Mouse (Mus musculus) liver, embryonic 11.5 days (tissue): ENCODE measurements around the gene Wwox. TPM values are rescaled to one million over a fixed set of nuclear protein-coding genes. Genes with fewer than 3 reads are reported as not detected.

Experiments
- ATAC-seq: fragments of 200-750 bp; cut with Nextera tagmentation; replicated peaks from 2 replicates; pipeline ENCODE4 v1.8.0; 2017; ENCODE audit warnings: moderate number of reproducible peaks, mild to moderate bottlenecking, moderate TSS enrichment, moderate library complexity; ENCODE audit not compliant: low FRiP score
- DNase-seq: peaks from one replicate; pipeline ENCODE4 v3.0.0-alpha.2; 2017; ENCODE audit warnings: low spot score
- H3K27ac ChIP-seq: fragments of 300-500 bp; sonication (generic); 2 replicates; pipeline ENCODE4 v1.5.1; 2014; ENCODE audit warnings: mild to moderate bottlenecking, low read depth, low read length, control low read depth
- H3K27me3 ChIP-seq: fragments of 300-500 bp; sonication (generic); replicated peaks from 2 replicates; pipeline ENCODE4 v1.6.1; 2014; ENCODE audit warnings: low read length, mixed read lengths; ENCODE audit not compliant: control insufficient read depth, insufficient read depth
- H3K36me3 ChIP-seq: fragments of 300-500 bp; sonication (generic); 2 replicates; pipeline ENCODE4 v1.6.1; 2014; ENCODE audit warnings: mild to moderate bottlenecking, low read length, moderate library complexity, mixed read lengths; ENCODE audit not compliant: control insufficient read depth, insufficient read depth
- H3K4me1 ChIP-seq: fragments of 300-500 bp; sonication (generic); replicated peaks from 2 replicates; pipeline ENCODE4 v1.6.1; 2014; ENCODE audit warnings: low read length, mixed read lengths; ENCODE audit not compliant: control insufficient read depth, insufficient read depth
- H3K4me2 ChIP-seq: fragments of 300-500 bp; sonication (generic); 2 replicates; pipeline ENCODE4 v1.6.1; 2014; ENCODE audit warnings: mild to moderate bottlenecking, control low read depth, moderate library complexity
- H3K4me3 ChIP-seq: fragments of 300-500 bp; sonication (generic); 2 replicates; pipeline ENCODE4 v1.5.1; 2014; ENCODE audit warnings: low read depth, low read length, control low read depth
- H3K9ac ChIP-seq: fragments of 300-500 bp; sonication (generic); 2 replicates; pipeline ENCODE4 v1.6.1; 2014; ENCODE audit warnings: low read depth, low read length, control low read depth
- H3K9me3 ChIP-seq: fragments of 300-500 bp; sonication (generic); 2 replicates; pipeline ENCODE4 v1.6.1; 2016; ENCODE audit warnings: low read length, inconsistent platforms, mixed read lengths; ENCODE audit not compliant: control insufficient read depth
- WGBS: fragments of 180-500 bp; shearing (Covaris S2); extraction: QIAGEN DNeasy Blood & Tissue Kit; methylation state at CpG from one replicate; pipeline ENCODE4 v1.1.7; 2014; 5-methylcytosine and 5-hydroxymethylcytosine counted together
- polyA plus RNA-seq: library from polyadenylated mRNA; unstranded; fragments of >200 nt; fragmentation: Nextera tagmentation; extraction: Ambion mirVana; gene quantifications from 2 replicates; pipeline ENCODE4 v1.2.1, GENCODE M21; 2014

The Wwox gene
- polyA plus RNA-seq = 7.3 and 9.1 TPM in 2 replicates

- peak within 1 kb of the TSS; percentile 82 for H3K4me3 ChIP-seq
- ATAC-seq (peak; percentile 93), DNase-seq (peak; percentile 99)
- H3K4me2 ChIP-seq = peak within 1 kb of the TSS; percentile 88
- peak within 1 kb of the TSS; percentile 88 for H3K9ac ChIP-seq
- H3K27me3 ChIP-seq = no peaks in the 10 kb centered on the region
- under 1% methylated on average over 54 of the region's 54 CpGs for WGBS
- peaks cover 6% of the 10 kb centered on the region for H3K4me1 ChIP-seq
- H3K36me3 ChIP-seq = no peaks in the 10 kb centered on the region
- H3K9me3 ChIP-seq = no peaks in the 10 kb centered on the region
- peak within 1 kb of the TSS; percentile 79 for H3K27ac ChIP-seq
Measured at GRCm38 (mm10) chr8:114439334-114440204, at the start of gene Wwox. Gene Wwox (plus strand): TSS chr8:114439655.

GRCm38 (mm10) chr8:114390465-114391254, 48.8 kb upstream of the Wwox start:
- no peak for ATAC-seq
- Histone ChIP-seq H3K4me1 (no peaks in the 10 kb centered on the region), H3K4me2 (no peak overlapping the region), H3K9me3 (no peaks in the 10 kb centered on the region), H3K36me3 (no peaks in the 10 kb centered on the region), H3K9ac (no peak overlapping the region), H3K4me3 (no peak overlapping the region), H3K27ac (no peak overlapping the region), H3K27me3 (no peaks in the 10 kb centered on the region)
- WGBS = 62% methylated on average over 11 of the region's 13 CpGs
- DNase-seq = no peak

GRCm38 (mm10) chr8:114398326-114398725, 41.1 kb upstream of the Wwox start:
- no peak overlapping the region for H3K9ac ChIP-seq
- no peak overlapping the region for H3K4me2 ChIP-seq
- no peaks in the 10 kb centered on the region for H3K9me3 ChIP-seq
- no peaks in the 10 kb centered on the region for H3K4me1 ChIP-seq
- H3K36me3 ChIP-seq = no peaks in the 10 kb centered on the region
- ATAC-seq (no peak), DNase-seq (no peak)
- no peak overlapping the region for H3K4me3 ChIP-seq
- H3K27ac ChIP-seq = no peak overlapping the region
- WGBS = 85% methylated on average over 5 of the region's 5 CpGs
- no peaks in the 10 kb centered on the region for H3K27me3 ChIP-seq

GRCm38 (mm10) chr8:114399273-114399672, 40.2 kb upstream of the Wwox start:
- no peak for ATAC-seq
- Histone ChIP-seq H3K27me3 (no peaks in the 10 kb centered on the region), H3K27ac (no peak overlapping the region), H3K9me3 (no peaks in the 10 kb centered on the region), H3K4me2 (no peak overlapping the region), H3K9ac (no peak overlapping the region), H3K4me3 (no peak overlapping the region), H3K4me1 (no peaks in the 10 kb centered on the region), H3K36me3 (no peaks in the 10 kb centered on the region)
- WGBS = 96% methylated on average over 5 of the region's 5 CpGs
- no peak for DNase-seq

GRCm38 (mm10) chr8:114401679-114402078, 37.8 kb upstream of the Wwox start:
- no peaks in the 10 kb centered on the region for H3K9me3 ChIP-seq
- no peaks in the 10 kb centered on the region for H3K27me3 ChIP-seq
- no peaks in the 10 kb centered on the region for H3K4me1 ChIP-seq
- no peak overlapping the region for H3K9ac ChIP-seq
- ATAC-seq (no peak), DNase-seq (no peak)
- H3K4me3 ChIP-seq = no peak overlapping the region
- no peaks in the 10 kb centered on the region for H3K36me3 ChIP-seq
- no peak overlapping the region for H3K27ac ChIP-seq
- H3K4me2 ChIP-seq = no peak overlapping the region
- WGBS = 67% methylated on average over 7 of the region's 7 CpGs

GRCm38 (mm10) chr8:114411421-114411820, 28.0 kb upstream of the Wwox start:
- no peak for DNase-seq
- Histone ChIP-seq H3K27ac (no peak overlapping the region), H3K9ac (no peak overlapping the region), H3K4me2 (no peak overlapping the region), H3K9me3 (no peaks in the 10 kb centered on the region), H3K4me3 (no peak overlapping the region), H3K27me3 (no peaks in the 10 kb centered on the region), H3K4me1 (no peaks in the 10 kb centered on the region), H3K36me3 (no peaks in the 10 kb centered on the region)
- ATAC-seq = no peak
- WGBS = 59% methylated on average over 3 of the region's 3 CpGs

- Histone ChIP-seq H3K4me1 (no peaks in the 10 kb centered on the region), H3K9ac (no peak within 1 kb of the TSS), H3K27ac (no peak within 1 kb of the TSS), H3K9me3 (no peaks in the 10 kb centered on the region), H3K4me3 (no peak within 1 kb of the TSS), H3K4me2 (no peak within 1 kb of the TSS), H3K36me3 (no peaks in the 10 kb centered on the region), H3K27me3 (no peaks in the 10 kb centered on the region)
- no peak for DNase-seq
- 83% methylated on average over 8 of the region's 8 CpGs for WGBS
- no peak for ATAC-seq
Measured at GRCm38 (mm10) chr8:114417786-114418185, 21.7 kb upstream of the Wwox start, which contains the start of gene Clec3a. Gene Clec3a (plus strand): TSS chr8:114418086.

GRCm38 (mm10) chr8:114418486-114418885, 21.0 kb upstream of the Wwox start:
- Histone ChIP-seq H3K4me3 (no peak overlapping the region), H3K9ac (no peak overlapping the region), H3K27me3 (no peaks in the 10 kb centered on the region), H3K27ac (no peak overlapping the region), H3K36me3 (no peaks in the 10 kb centered on the region), H3K4me1 (no peaks in the 10 kb centered on the region), H3K4me2 (no peak overlapping the region), H3K9me3 (no peaks in the 10 kb centered on the region)
- WGBS = 71% methylated on average over 5 of the region's 5 CpGs
- no peak for DNase-seq
- ATAC-seq = no peak
